Mouse (Mus musculus): ENCODE data around the gene Olfr1375.
A peak's percentile ranks its signal among the peaks of the same experiment; 100 is the strongest.
"Not testable (repeated sequence)": the region's sequence is repeated elsewhere in the genome, so short reads cannot be mapped to it uniquely, and the experiment has no call there.

Gene Olfr1375

GRCm38 (mm10) chr11:51047809-51048208, at the start of gene Olfr1375:
Gene Olfr1375 (plus strand): TSS chr11:51048109.
- not testable (repeated sequence) for DNase-seq (ENCODE audit: low read depth, low spot score)

GRCm38 (mm10) chr11:51003296-51003695, 44.6 kb upstream of the Olfr1375 start, which contains the start of gene Olfr51:
Gene Olfr51 (plus strand): TSS chr11:51003596.
- DNase-seq (ENCODE audit: low read depth, low spot score) = no peak

- DNase-seq (ENCODE audit: low read depth, low spot score) = no peak
Observed at GRCm38 (mm10) chr11:51011821-51012220, 36.1 kb upstream of the Olfr1375 start.

DNA sequence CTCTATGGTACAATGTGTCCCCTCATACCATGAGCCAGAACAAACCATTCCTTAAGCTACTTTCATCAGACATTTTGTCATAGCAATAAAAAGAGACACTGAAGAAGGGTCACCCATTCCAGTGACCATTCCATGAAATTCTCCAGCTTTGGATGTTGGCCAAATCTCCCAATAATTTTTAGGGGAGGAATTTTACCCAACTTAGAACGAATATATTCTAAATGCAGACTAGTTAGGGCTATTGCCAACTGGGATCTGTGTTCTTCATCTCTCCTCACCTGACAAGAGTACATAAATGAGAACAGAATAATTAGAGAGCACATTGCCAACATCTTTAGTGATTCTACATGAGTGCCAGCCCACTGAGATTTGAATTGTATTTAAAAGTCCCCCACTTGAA, 34.0 kb upstream of the Olfr1375 start, which contains the start of gene Olfr54:
Gene Olfr54, plus strand, starts transcription at position 301 of the 400 bp plus-strand sequence.
- no peak for DNase-seq (ENCODE audit: low read depth, low spot score)

DNA sequence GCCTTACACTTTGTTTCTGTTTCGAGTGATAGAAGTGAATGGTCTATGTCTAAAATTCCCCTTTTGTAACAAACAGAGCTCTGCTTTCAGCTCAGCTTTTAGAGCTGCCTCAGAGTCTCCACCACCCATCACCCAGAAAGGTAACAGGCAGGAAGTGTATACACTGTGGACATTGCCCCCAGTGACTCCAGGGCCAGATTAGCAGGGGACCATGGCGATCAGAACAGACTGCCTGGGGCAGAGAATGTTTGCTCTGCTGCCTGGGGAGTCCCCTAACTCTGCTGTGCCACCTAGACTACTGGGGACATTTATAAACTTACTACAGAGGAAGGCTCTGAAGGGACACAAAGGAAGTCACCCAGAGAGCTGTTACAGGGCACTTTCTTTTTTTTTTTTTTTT, 31.6 kb upstream of the Olfr1375 start:
- DNase-seq (ENCODE audit: low read depth, low spot score) = no peak

GRCm38 (mm10) chr11:51026811-51027210, 21.1 kb upstream of the Olfr1375 start:
- DNase-seq (ENCODE audit: low read depth, low spot score) = not testable (repeated sequence)

DNA sequence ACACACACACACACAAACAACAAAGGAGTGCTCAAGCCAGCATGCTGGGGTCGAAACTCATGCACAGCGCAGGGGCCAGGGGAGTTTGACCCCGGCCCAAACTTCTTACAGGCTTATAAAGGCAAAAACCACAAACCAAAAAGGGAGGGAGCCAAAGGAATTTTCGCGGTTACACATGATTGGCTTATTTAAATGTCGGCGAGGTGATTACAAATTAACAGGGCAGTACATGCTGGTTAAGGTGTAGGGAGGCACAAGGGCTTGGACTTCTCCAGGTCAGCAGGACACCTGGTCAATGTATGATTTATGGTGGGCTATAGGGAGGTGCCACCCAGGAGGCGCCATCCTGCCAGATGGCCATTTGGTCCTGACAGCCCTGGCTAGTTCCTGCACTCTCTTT, 18.5 kb upstream of the Olfr1375 start:
- not testable (repeated sequence) for DNase-seq (ENCODE audit: low read depth, low spot score)

- DNase-seq (ENCODE audit: low read depth, low spot score) = no peak
Observed at GRCm38 (mm10) chr11:51030225-51030624, 17.7 kb upstream of the Olfr1375 start.

- DNase-seq (ENCODE audit: low read depth, low spot score) = no peak
Observed at GRCm38 (mm10) chr11:51032851-51033250, 15.1 kb upstream of the Olfr1375 start.

DNA sequence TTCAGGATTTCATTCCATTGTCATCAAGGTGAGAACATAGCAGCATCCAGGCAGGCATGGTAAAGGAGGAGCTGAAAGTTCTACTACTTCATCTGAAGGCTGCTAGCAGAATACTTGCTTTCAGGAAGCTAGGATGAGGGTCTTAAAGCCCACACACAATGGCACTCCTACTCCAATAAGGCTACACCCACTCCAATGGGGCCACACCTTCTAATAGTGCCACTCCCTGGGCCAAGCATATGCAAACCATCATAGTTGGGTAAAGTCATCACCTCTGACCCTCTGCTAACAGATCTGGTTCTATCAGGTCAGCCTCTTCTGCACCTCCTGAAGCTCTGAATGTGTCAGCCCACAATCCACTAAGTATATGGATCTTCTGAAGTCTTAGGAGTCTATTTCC, 13.8 kb upstream of the Olfr1375 start:
- DNase-seq (ENCODE audit: low read depth, low spot score) = not testable (repeated sequence)

- DNase-seq (ENCODE audit: low read depth, low spot score) = no peak
Observed at GRCm38 (mm10) chr11:51035951-51036350, 12.0 kb upstream of the Olfr1375 start.

DNA sequence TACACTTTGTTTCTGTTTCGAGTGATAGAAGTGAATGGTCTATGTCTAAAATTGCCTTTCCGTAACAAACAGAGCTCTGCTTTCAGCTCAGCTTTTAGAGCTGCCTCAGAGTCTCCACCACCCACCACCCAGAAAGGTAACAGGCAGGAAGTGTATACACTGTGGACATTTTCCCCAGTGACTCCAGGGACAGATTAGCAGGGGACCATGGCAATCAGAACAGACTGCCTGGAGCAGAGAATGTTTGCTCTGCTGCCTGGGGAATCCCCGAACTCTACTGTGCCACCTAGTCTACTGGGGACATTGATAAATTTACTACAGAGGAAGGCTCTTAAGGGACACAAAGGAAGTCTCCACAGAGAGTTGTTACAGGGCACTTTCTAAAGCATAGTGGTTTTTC, 3.1 kb upstream of the Olfr1375 start:
- DNase-seq (ENCODE audit: low read depth, low spot score) = not testable (repeated sequence)

DNA sequence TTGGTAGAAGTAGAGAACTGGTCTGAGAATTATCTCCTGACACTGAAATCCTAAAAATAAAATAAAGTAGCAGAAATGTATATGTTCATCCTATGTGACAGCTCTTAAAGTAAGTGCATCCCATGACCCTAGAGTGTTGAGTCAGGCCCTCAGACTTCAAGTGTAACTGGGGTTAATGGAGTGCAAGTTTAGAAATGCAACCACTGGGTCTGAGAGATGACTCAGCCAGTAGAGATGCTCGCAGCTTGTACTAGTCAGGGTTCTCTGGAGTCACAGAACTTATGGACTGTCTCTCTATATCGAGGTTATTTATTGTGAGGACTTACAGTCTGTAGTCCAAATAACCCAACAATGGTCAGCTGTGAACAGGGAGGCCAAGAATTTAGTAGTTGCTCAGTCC, 3.8 kb downstream of the Olfr1375 start:
- no peak for DNase-seq (ENCODE audit: low read depth, low spot score)

DNA sequence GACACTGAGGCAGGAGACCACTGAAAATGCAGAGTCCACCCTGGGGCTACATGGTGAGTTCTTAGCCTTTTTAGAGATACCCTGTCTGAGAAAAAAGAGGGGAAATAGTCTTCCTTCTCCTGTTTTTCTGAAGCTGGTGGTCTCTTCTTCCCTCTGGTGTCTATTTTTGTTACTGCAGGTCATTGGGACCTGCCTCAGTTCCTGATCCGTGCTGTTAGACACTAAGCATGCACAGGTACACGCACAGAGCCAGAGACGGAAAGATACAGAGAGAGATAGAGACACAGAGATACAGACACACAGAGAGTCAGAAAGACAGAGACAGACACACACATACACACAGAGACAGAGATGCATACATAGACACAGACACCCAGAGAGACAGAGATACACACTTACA, 5.3 kb downstream of the Olfr1375 start:
- no peak for DNase-seq (ENCODE audit: low read depth, low spot score)

DNA sequence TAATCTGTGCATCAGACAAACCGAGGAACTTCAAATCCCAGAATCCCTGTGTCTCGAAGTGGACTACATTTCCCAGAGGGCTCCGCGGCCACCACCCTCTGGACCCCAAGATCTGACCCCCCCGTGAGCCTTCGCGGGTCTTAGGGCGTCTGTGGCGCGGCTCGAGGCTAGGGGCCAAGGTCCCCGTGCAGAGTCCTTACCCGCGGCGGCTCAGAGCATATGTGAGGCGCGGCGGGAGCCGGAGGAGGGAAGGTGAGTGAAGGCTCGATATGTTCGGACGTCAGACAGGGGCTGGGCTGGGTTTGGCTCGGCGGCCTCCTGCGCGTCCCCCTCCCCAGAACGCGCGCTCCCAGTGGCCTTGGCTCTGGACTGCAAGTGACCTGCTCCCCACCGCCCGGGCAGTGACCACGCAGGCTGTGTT, 11.3 kb downstream of the Olfr1375 start, which contains the start of gene Zfp354a:
Gene Zfp354a, plus strand, starts transcription at position 107 of the 421 bp plus-strand sequence.
- DNase-seq (ENCODE audit: low read depth, low spot score) = peak; percentile 82

GRCm38 (mm10) chr11:51059640-51060039, 11.7 kb downstream of the Olfr1375 start:
- no peak for DNase-seq (ENCODE audit: low read depth, low spot score)

DNA sequence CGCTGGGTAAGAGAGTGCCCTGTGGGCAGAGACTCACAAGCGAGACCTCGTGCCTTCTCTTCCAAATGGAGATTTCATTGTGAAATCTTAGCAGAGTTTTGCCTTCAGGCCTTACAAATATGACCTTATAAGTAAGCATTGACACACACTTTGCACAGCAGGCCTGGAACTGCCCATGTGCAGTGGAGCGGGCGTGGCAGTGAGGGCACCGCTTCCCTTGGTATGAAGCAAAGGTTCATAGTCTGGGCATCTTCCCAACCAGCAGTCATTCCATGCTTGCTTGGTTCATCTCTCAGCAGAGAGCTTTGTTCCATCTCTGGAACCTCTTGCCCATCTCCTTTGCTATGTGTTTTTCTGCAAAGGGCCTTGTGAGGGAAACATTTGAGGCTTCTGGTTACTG, 13.1 kb downstream of the Olfr1375 start:
- no peak for DNase-seq (ENCODE audit: low read depth, low spot score)

DNA sequence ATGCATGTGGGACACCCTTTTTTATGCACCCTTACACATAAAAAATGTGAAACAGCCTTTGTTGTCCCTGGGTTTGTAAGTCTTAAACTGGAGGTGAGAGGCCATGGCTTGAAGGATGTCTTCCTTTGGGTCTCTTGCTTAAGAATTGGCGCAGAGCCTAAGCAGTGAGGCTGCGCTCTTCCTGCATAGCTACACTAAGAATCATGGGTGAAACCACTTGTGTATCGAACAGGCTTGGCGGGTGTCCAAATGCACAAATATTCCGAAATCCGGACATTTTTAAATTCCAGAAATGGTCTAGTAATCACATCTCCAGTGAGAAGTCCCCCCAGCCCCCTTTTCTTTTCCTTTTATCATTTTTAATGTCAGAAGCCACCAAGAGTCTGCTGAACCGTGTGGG, 15.4 kb downstream of the Olfr1375 start:
- DNase-seq (ENCODE audit: low read depth, low spot score) = no peak

GRCm38 (mm10) chr11:51063841-51064240, 15.9 kb downstream of the Olfr1375 start:
- DNase-seq (ENCODE audit: low read depth, low spot score) = no peak

GRCm38 (mm10) chr11:51084527-51084926, 36.6 kb downstream of the Olfr1375 start:
- DNase-seq (ENCODE audit: low read depth, low spot score) = no peak

DNA sequence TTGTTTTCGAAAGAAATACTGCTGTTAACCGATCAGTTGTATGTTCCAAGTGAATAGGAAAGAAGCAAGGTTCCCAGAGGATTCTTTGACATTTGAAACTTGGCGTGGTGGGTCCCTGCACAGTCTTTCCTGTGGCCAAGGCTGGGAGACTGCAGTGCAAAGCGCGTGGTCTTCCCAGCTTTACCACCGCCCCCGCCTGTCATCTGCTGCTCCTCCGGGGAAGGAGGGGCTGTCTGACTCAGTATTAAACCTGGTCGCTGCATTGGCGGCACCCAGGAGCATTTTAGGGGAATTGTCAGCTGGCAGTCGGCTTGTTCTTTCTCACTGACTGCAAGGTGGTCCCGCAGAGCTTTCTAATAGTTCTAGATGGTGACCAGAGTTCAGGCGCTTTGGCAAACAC, 37.4 kb downstream of the Olfr1375 start:
- DNase-seq (ENCODE audit: low read depth, low spot score) = no peak

All from retina, adult 2 months (tissue).